Mouse (Mus musculus): ENCODE results near the gene Wdpcp.

DNA sequence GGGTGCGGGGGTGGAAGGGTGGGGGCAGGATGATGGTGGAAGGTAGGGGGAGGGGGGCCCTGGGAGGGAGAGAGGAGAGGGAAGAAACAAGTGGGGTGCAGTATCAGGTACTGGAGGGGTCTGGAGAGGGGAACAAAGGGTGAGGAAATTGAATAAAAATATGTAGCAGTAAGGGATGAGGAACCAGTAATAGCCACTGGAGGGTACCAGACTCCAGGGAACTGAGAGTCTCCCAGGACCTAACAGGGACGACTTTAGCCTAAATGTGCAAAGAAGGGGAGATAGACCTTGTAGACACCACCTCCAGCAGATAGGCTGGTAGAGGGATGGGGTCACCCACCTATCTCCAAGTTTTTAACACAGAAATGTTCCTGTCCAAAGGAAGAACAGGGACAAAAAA lies 105.0 kb downstream of the Wdpcp start:
- no peak for TF ChIP-seq CTCF (IDR thresholded peaks at IDR 0.05; ENCODE audit: borderline replicate concordance, insufficient read depth, low read length)
- no peak for TF ChIP-seq POLR2A (IDR thresholded peaks at IDR 0.05; ENCODE audit: low read depth, low read length)
